Mouse (Mus musculus): ENCODE measurements at regions not wholly inside any gene's neighbourhood (a gene's known extent, or its start where the extent isn't known, plus 50 kb on each side); places are given as distances from the start of the nearest gene placed in this dataset.

- TF ChIP-seq POLR2A (IDR thresholded peaks at IDR 0.05; ENCODE audit: borderline replicate concordance, extremely low read depth, insufficient read depth, insufficient read length, poor library complexity, severe bottlenecking) (no peak), CTCF (IDR thresholded peaks at IDR 0.05; ENCODE audit: borderline replicate concordance, extremely low read depth, insufficient read depth, insufficient read length) (no peak)
Measured at GRCm38 (mm10) chrX:11665077-11665974, 337.7 kb downstream of the H2al1j start.
